Comparison of ENCODE assay signal across 22 mouse cellular contexts in the genomic region with DNA sequence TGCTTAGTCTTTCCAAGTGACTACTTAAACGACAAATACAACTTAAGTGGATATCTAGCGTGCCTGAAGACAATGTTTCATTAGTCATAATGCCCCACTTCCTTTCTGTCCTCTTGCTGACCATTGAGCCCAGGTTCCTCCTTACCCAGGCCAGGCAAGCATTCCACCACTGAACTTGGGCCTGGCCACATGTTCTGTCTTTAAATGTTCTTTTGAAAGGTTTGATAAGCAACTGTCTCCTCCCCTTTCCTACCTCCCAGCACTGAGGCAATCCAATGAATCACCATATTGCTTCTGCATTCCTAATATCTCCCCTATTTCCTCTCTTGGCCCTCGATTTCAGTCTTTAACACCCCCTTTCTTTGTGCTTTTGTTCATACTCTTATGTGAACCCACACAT.
DNase-seq lines count a peak whose midpoint lies in the region; ATAC-seq and TF ChIP-seq lines count a peak whose summit lies in the region.
"Had no signal": no experiment of that assay in that cellular context is flagged by ENCODE, and none has a peak within 500 bp of the region (broad histone marks: within the 10 kb centered on the region; RNA-seq: fewer than 3 reads in every experiment).

No protein-coding gene starts in this region.

- H3K4me3 ChIP-seq in C2C12 (ENCODE audit: insufficient read depth, poor library complexity, severe bottlenecking) = no peak overlapping the region
- H3K4me3 ChIP-seq in MEL (ENCODE audit: control insufficient read depth in 1 of 2, insufficient read depth in 1 of 2, low read depth in 2 of 2, low read length in 2 of 2) = no peak overlapping the region
- no peak overlapping the region for H3K4me3 ChIP-seq in macrophage (ENCODE audit: inconsistent target)
- H3K4me3 ChIP-seq in kidney, embryonic 16.5 days (ENCODE audit: low read length) = no peak overlapping the region
- H3K4me3 ChIP-seq in intestine, postnatal 0 days (ENCODE audit: low read depth, low read length) = no peak overlapping the region
- H3K4me3 ChIP-seq: forebrain, embryonic 10.5 days; forebrain, embryonic 13.5 days; heart, adult 2 months; hindbrain, embryonic 12.5 days; hindbrain, embryonic 15.5 days; intestine, embryonic 15.5 days had no signal

- H3K27me3 ChIP-seq in C2C12 (ENCODE audit: control insufficient read depth, insufficient read depth, insufficient read length) (no peaks in the 10 kb centered on the region), MEL (ENCODE audit: control insufficient read depth in 1 of 2, insufficient read depth in 2 of 2, low read length in 2 of 2) (no peaks in the 10 kb centered on the region)
- no peaks in the 10 kb centered on the region for H3K27me3 ChIP-seq in kidney, embryonic 16.5 days (ENCODE audit: insufficient read depth, low read length)
- H3K27me3 ChIP-seq in intestine, postnatal 0 days (replicated peaks; ENCODE audit: control insufficient read depth, insufficient read depth, low read length) = no peaks in the 10 kb centered on the region
- H3K27me3 ChIP-seq: forebrain, embryonic 13.5 days; hindbrain, embryonic 12.5 days; hindbrain, embryonic 15.5 days; intestine, embryonic 15.5 days; Patski had no signal

- TF ChIP-seq CTCF in C2C12 (IDR thresholded peaks at IDR 0.05; ENCODE audit: control insufficient read depth, insufficient read depth, insufficient read length) (no peak), MEL (IDR thresholded peaks at IDR 0.05 in 2 of 3, conservative IDR thresholded peaks at IDR 0.05 in 1 of 3; ENCODE audit: control insufficient read depth in 1 of 3, insufficient read depth in 1 of 3, low read depth in 2 of 3, low read length in 3 of 3, poor library complexity in 1 of 3, severe bottlenecking in 1 of 3) (no peak)
- TF ChIP-seq CTCF in intestine, postnatal 0 days (IDR thresholded peaks at IDR 0.05; ENCODE audit: low read depth) = no peak

- TF ChIP-seq POLR2A in MEL (IDR thresholded peaks at IDR 0.05; ENCODE audit: control insufficient read depth in 1 of 2, insufficient read depth in 1 of 2, low read depth in 1 of 2, low read length in 2 of 2, poor library complexity in 1 of 2) = no peak

- TF ChIP-seq EP300 in MEL (IDR thresholded peaks at IDR 0.05; ENCODE audit: low read depth in 1 of 2, low read length in 2 of 2) = peak; percentile 10 to 20; a peak in 2 of 4 replicates

- WGBS in macrophage (ENCODE audit: missing documents) = 34% methylated on average over 3 of the region's 3 CpGs
- 85% methylated on average over 3 of the region's 3 CpGs for WGBS in kidney, embryonic 16.5 days
- WGBS in intestine, postnatal 0 days = 74% methylated on average over 3 of the region's 3 CpGs

- H3K9me3 ChIP-seq in MEL (replicated peaks; ENCODE audit: insufficient read depth, low read length) = no peaks in the 10 kb centered on the region
- no peaks in the 10 kb centered on the region for H3K9me3 ChIP-seq in kidney, embryonic 16.5 days (ENCODE audit: low read length)
- H3K9me3 ChIP-seq in intestine, postnatal 0 days (ENCODE audit: control insufficient read depth) = no peaks in the 10 kb centered on the region
- H3K9me3 ChIP-seq: forebrain, embryonic 10.5 days; forebrain, embryonic 13.5 days; hindbrain, embryonic 12.5 days; hindbrain, embryonic 15.5 days; intestine, embryonic 15.5 days had no signal

- H3K36me3 ChIP-seq in C2C12 (ENCODE audit: control insufficient read depth, insufficient read depth) (no peaks in the 10 kb centered on the region), MEL (ENCODE audit: control insufficient read depth in 1 of 2, insufficient read depth in 2 of 2, low read length in 2 of 2) (peaks cover 0 to 33% of the 10 kb centered on the region in 2 experiments; a peak in 2 of 4 replicates), macrophage (ENCODE audit: inconsistent target) (no peaks in the 10 kb centered on the region)
- H3K36me3 ChIP-seq in kidney, embryonic 16.5 days (ENCODE audit: insufficient read depth, low read length) = no peaks in the 10 kb centered on the region
- H3K36me3 ChIP-seq in intestine, postnatal 0 days (ENCODE audit: control insufficient read depth, insufficient read depth) = no peaks in the 10 kb centered on the region
- H3K36me3 ChIP-seq: forebrain, embryonic 10.5 days; hindbrain, embryonic 12.5 days; hindbrain, embryonic 15.5 days; intestine, embryonic 15.5 days had no signal

- H3K27ac ChIP-seq in MEL (ENCODE audit: control insufficient read depth, low read depth, low read length) (no peak overlapping the region; the same call in 1 of the 2 replicates), macrophage (peak overlapping the region; percentile 15)
- no peak overlapping the region for H3K27ac ChIP-seq in kidney, embryonic 16.5 days (ENCODE audit: low read length)
- H3K27ac ChIP-seq in intestine, postnatal 0 days (ENCODE audit: low read depth, low read length) = no peak overlapping the region
- H3K27ac ChIP-seq: forebrain, embryonic 10.5 days; forebrain, embryonic 13.5 days; heart, adult 2 months; hindbrain, embryonic 12.5 days; hindbrain, embryonic 15.5 days; intestine, embryonic 15.5 days had no signal

- H3K9ac ChIP-seq in MEL (ENCODE audit: control insufficient read depth, low read depth, low read length, poor library complexity, severe bottlenecking) = no peak overlapping the region
- no peak overlapping the region for H3K9ac ChIP-seq in kidney, embryonic 16.5 days (replicated peaks; ENCODE audit: low read length)
- no peak overlapping the region for H3K9ac ChIP-seq in intestine, postnatal 0 days (ENCODE audit: low read depth, low read length)
- H3K9ac ChIP-seq: forebrain, embryonic 13.5 days; hindbrain, embryonic 12.5 days; hindbrain, embryonic 15.5 days; intestine, embryonic 15.5 days had no signal

- no peak for ATAC-seq in kidney, embryonic 16.5 days (ENCODE audit: low FRiP score, low TSS enrichment)
- ATAC-seq in intestine, postnatal 0 days = no peak
- ATAC-seq: forebrain, embryonic 13.5 days; forebrain, embryonic 16.5 days; intestine, embryonic 15.5 days; Patski had no signal

- no peak for TF ChIP-seq RAD21 in MEL (IDR thresholded peaks at IDR 0.05; ENCODE audit: low read depth, low read length)

- peak; percentile 54 for DNase-seq in MEL (ENCODE audit: low read depth, low spot score)
- no peak for DNase-seq in kidney, postnatal 10 days
- DNase-seq: adrenal gland, postnatal 10 days; adrenal gland, postnatal 36 days; cerebellum, adult 18-20 months; cerebellum, adult 9-10 months; cerebellum, postnatal 14 days; gastrocnemius, postnatal 10 days; gastrocnemius, postnatal 36 days; heart, adult 2 months had no signal

- H3K4me2 ChIP-seq in kidney, embryonic 16.5 days (replicated peaks; ENCODE audit: low read depth, low read length) = no peak overlapping the region
- no peak overlapping the region for H3K4me2 ChIP-seq in intestine, postnatal 0 days (replicated peaks; ENCODE audit: low read depth)
- H3K4me2 ChIP-seq: forebrain, embryonic 13.5 days; heart, embryonic 11.5 days; hindbrain, embryonic 12.5 days; hindbrain, embryonic 15.5 days; intestine, embryonic 15.5 days had no signal

- peaks cover 16 to 25% of the 10 kb centered on the region in 2 experiments for H3K4me1 ChIP-seq in MEL (ENCODE audit: control insufficient read depth in 1 of 2, insufficient read depth in 2 of 2, low read length in 2 of 2)
- H3K4me1 ChIP-seq in kidney, embryonic 16.5 days (ENCODE audit: insufficient read depth, low read length) = 0 out of 2 replicates have a peak, but pooled peaks cover 2% of the 10 kb centered on the region
- H3K4me1 ChIP-seq in intestine, postnatal 0 days (replicated peaks; ENCODE audit: control insufficient read depth, insufficient read depth, low read length) = no peaks in the 10 kb centered on the region
- H3K4me1 ChIP-seq: forebrain, embryonic 10.5 days; forebrain, embryonic 13.5 days; hindbrain, embryonic 12.5 days; hindbrain, embryonic 15.5 days; intestine, embryonic 15.5 days had no signal

- H3K79me2 ChIP-seq in C2C12 (ENCODE audit: control insufficient read depth, insufficient read depth) (no peaks in the 10 kb centered on the region), MEL (ENCODE audit: control insufficient read depth, insufficient read depth, low read length, poor library complexity) (no peaks in the 10 kb centered on the region), macrophage (ENCODE audit: inconsistent target) (no peaks in the 10 kb centered on the region)

- H3ac ChIP-seq in C2C12 (ENCODE audit: control insufficient read depth, insufficient read length, low read depth) = no peak overlapping the region

- no peaks in the 10 kb centered on the region for H3K79me3 ChIP-seq in C2C12 (ENCODE audit: low read depth)

TF ChIP-seq in C2C12, 6 proteins besides CTCF, POLR2A, EP300 and RAD21:
- TF ChIP-seq USF1 (IDR thresholded peaks at IDR 0.05; ENCODE audit: low read depth) = no peak
- no peak for TF ChIP-seq FOSL1 (IDR thresholded peaks at IDR 0.05; ENCODE audit: insufficient read depth, low read length, poor library complexity, severe bottlenecking)
- peak; percentile 1 for TF ChIP-seq MYOD1 (IDR thresholded peaks at IDR 0.05; ENCODE audit: control insufficient read depth, insufficient read length, low read depth)

TF ChIP-seq in MEL, 35 proteins besides CTCF, POLR2A, EP300 and RAD21:
- peak; percentile 27; the same call in 1 of the 2 replicates for TF ChIP-seq GATA1 (IDR thresholded peaks at IDR 0.05; ENCODE audit: low read depth, low read length)
- TF ChIP-seq MYC (IDR thresholded peaks at IDR 0.05; ENCODE audit: low read depth, low read length) = 0 out of 2 replicates have a peak, but pooled peaks have one; percentile 52
- TF ChIP-seq KAT2A (conservative IDR thresholded peaks at IDR 0.05; ENCODE audit: low read depth, low read length) = no peak
- TF ChIP-seq TCF12 (IDR thresholded peaks at IDR 0.05; ENCODE audit: low read depth, low read length) = 0 out of 2 replicates have a peak, but pooled peaks have one; percentile 11
- peak; percentile 62; the same call in 1 of the 2 replicates for TF ChIP-seq MXI1 (IDR thresholded peaks at IDR 0.05; ENCODE audit: low read depth, low read length)
- TF ChIP-seq TAL1 (IDR thresholded peaks at IDR 0.05; ENCODE audit: low read length) = no peak
- TF ChIP-seq MAX (IDR thresholded peaks at IDR 0.05; ENCODE audit: low read length) = peak; percentile 59
- TF ChIP-seq SIN3A (IDR thresholded peaks at IDR 0.05; ENCODE audit: low read length) = peak; percentile 22; the same call in 1 of the 2 replicates
- TF ChIP-seq ETS1 (IDR thresholded peaks at IDR 0.05; ENCODE audit: low read depth, low read length) = 0 out of 2 replicates have a peak, but pooled peaks have one; percentile 35
- TF ChIP-seq JUND (IDR thresholded peaks at IDR 0.05; ENCODE audit: low read depth, low read length) = no peak
- no peak for TF ChIP-seq POLR2AphosphoS5 (IDR thresholded peaks at IDR 0.05; ENCODE audit: borderline replicate concordance, low read depth, low read length)
- TF ChIP-seq UBTF (IDR thresholded peaks at IDR 0.05; ENCODE audit: borderline replicate concordance, insufficient read depth, low read depth, low read length) = no peak
- no peak for TF ChIP-seq ZKSCAN1 (IDR thresholded peaks at IDR 0.05; ENCODE audit: low read depth, low read length)
- TF ChIP-seq E2F4 (IDR thresholded peaks at IDR 0.05; ENCODE audit: borderline replicate concordance, low read depth, low read length) = no peak
- TF ChIP-seq ZMIZ1 (IDR thresholded peaks at IDR 0.05; ENCODE audit: low read depth, low read length) = no peak
